In the genomic region with DNA sequence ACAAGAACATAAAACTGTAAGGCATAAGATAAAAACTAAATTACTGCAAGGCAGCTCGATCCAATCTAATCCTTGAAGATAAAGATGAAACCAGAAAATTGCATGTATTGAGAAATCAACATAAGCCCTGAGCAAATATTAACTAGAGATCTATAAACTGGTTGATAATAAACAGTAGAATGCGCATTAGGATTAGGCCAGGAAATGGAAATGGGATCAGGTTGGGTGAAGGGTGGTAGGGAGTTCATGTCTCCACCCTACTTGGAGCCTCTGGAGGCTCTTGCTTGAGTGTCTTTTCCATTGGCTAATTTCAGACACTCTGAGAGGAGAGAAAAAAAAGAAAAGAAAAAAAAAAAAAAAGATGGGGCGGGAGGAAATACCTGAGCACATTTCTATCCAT, we compare ENCODE assay signal across 17 mouse cellular contexts.
"Had no signal": no experiment of that assay in that cellular context is flagged by ENCODE, and none has a peak within 500 bp of the region (broad histone marks: within the 10 kb centered on the region; RNA-seq: fewer than 3 reads in every experiment).

No protein-coding gene starts in this region.

- DNase-seq: lung, adult 2 months; lung, postnatal 14 days; lung, postnatal 36 days; right cerebral cortex, postnatal 14 days; thymus, adult 2 months; thymus, postnatal 25 days; thymus, postnatal 4 days had no signal

- H3K4me2 ChIP-seq: lung, embryonic 15.5 days; midbrain, embryonic 11.5 days; midbrain, embryonic 13.5 days; midbrain, embryonic 15.5 days; neural tube, embryonic 12.5 days; stomach, embryonic 15.5 days had no signal

- H3K4me1 ChIP-seq: lung, embryonic 15.5 days; megakaryocyte, embryonic 14.5 days; neural tube, embryonic 12.5 days; stomach, embryonic 15.5 days had no signal

- ATAC-seq: lung, postnatal 0 days; midbrain, embryonic 13.5 days; midbrain, embryonic 15.5 days had no signal

- H3K27me3 ChIP-seq: lung, embryonic 15.5 days; megakaryocyte, embryonic 14.5 days; midbrain, embryonic 13.5 days; midbrain, embryonic 15.5 days; neural tube, embryonic 12.5 days; stomach, embryonic 15.5 days had no signal

- H3K27ac ChIP-seq: lung, embryonic 15.5 days; macrophage; midbrain, embryonic 13.5 days; midbrain, embryonic 15.5 days; neural tube, embryonic 12.5 days; stomach, embryonic 15.5 days; stomach, postnatal 0 days had no signal

- H3K9ac ChIP-seq: lung, embryonic 15.5 days; midbrain, embryonic 13.5 days; midbrain, embryonic 15.5 days; neural tube, embryonic 12.5 days; stomach, embryonic 15.5 days had no signal

- H3K36me3 ChIP-seq: lung, embryonic 15.5 days; midbrain, embryonic 13.5 days; midbrain, embryonic 15.5 days; neural tube, embryonic 12.5 days; stomach, embryonic 15.5 days had no signal

- H3K9me3 ChIP-seq: lung, embryonic 15.5 days; midbrain, embryonic 13.5 days; midbrain, embryonic 15.5 days; neural tube, embryonic 12.5 days; stomach, embryonic 15.5 days had no signal

- H3K4me3 ChIP-seq: lung, embryonic 15.5 days; megakaryocyte, embryonic 14.5 days; midbrain, embryonic 13.5 days; midbrain, embryonic 15.5 days; neural tube, embryonic 12.5 days; stomach, embryonic 15.5 days had no signal
